Mouse (Mus musculus) limb, embryonic 13.5 days (tissue): Measurements from ENCODE around the gene Gngt1. TPM values are rescaled to one million over a fixed set of nuclear protein-coding genes. Genes with fewer than 3 reads are reported as not detected.
A peak's percentile ranks its signal among the peaks of the same experiment; 100 is the strongest.

Experiments used
- ATAC-seq: fragments of 200-750 bp; cut with Nextera tagmentation; 2 replicates; pipeline ENCODE4 v1.8.0; 2017; ENCODE audit warnings: low read depth, moderate number of reproducible peaks, moderate TSS enrichment; ENCODE audit not compliant: low FRiP score
- H3K27ac ChIP-seq: fragments of 300-500 bp; sonication (generic); 2 replicates; pipeline ENCODE4 v1.5.1; 2015; ENCODE audit warnings: inconsistent platforms, mild to moderate bottlenecking, moderate library complexity
- H3K27me3 ChIP-seq: fragments of 300-500 bp; sonication (generic); 2 replicates; pipeline ENCODE4 v1.6.1; 2015; ENCODE audit warnings: mild to moderate bottlenecking, inconsistent platforms
- H3K36me3 ChIP-seq: fragments of 300-500 bp; sonication (generic); 2 replicates; pipeline ENCODE4 v1.6.1; 2015; ENCODE audit warnings: inconsistent platforms, mild to moderate bottlenecking, moderate library complexity
- H3K4me1 ChIP-seq: fragments of 300-500 bp; sonication (generic); 2 replicates; pipeline ENCODE4 v1.6.1; 2015; ENCODE audit warnings: inconsistent platforms
- H3K4me2 ChIP-seq: fragments of 300-500 bp; sonication (generic); replicated peaks from 2 replicates; pipeline ENCODE4 v1.6.1; 2015; ENCODE audit warnings: inconsistent platforms, mild to moderate bottlenecking, moderate library complexity
- H3K4me3 ChIP-seq: fragments of 300-500 bp; sonication (generic); 2 replicates; pipeline ENCODE4 v1.5.1; 2015; ENCODE audit warnings: moderate library complexity, mild to moderate bottlenecking, inconsistent platforms
- H3K9ac ChIP-seq: fragments of 300-500 bp; sonication (generic); 2 replicates; pipeline ENCODE4 v1.6.1; 2015; ENCODE audit warnings: mild to moderate bottlenecking, inconsistent platforms
- H3K9me3 ChIP-seq: fragments of 300-500 bp; sonication (generic); 2 replicates; pipeline ENCODE4 v1.6.1; 2016; ENCODE audit warnings: inconsistent platforms
- WGBS: fragments of 180-500 bp; shearing (Covaris S2); methylation state at CpG from one replicate; pipeline ENCODE4 v1.1.7; 2015; 5-methylcytosine and 5-hydroxymethylcytosine counted together
- polyA plus RNA-seq: library from polyadenylated mRNA; unstranded; fragments of >200 nt; fragmentation: Nextera tagmentation; extraction: Ambion mirVana; gene quantifications from 2 replicates; pipeline ENCODE4 v1.2.1, GENCODE M21; 2015

The Gngt1 gene
- not detected in 2 replicates for polyA plus RNA-seq

DNA sequence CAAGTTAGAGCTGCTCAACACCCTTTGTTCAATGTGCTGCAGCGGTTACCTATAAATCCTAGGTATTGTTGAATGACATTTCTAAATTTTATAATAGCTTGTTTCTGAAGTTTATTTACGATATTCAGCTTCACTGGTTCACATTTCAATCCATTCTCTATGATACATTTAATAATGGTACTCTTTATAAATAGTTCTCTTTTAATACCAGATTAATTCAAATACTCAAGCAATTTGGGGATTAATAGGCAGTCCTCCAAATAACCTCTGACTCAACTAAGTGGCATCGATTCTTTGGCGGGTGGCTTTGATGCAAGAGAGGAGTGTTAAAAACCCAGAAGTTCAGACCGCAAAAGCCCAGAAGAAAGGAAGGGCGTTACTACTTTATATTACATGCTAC is at the start of gene Gngt1:
Gngt1 (plus strand) TSS at position 301 of the 400 bp plus-strand sequence.
- 75% methylated on average over 6 of the region's 6 CpGs for WGBS

GRCm38 (mm10) chr6:3954969-3955368 is 38.6 kb upstream of the Gngt1 start:
- no peaks in the 10 kb centered on the region for H3K27me3 ChIP-seq
- no peaks in the 10 kb centered on the region for H3K36me3 ChIP-seq
- no peak for ATAC-seq
- no peak overlapping the region for H3K27ac ChIP-seq
- no peaks in the 10 kb centered on the region for H3K9me3 ChIP-seq
- H3K4me1 ChIP-seq = no peaks in the 10 kb centered on the region
- H3K4me3 ChIP-seq = no peak overlapping the region
- H3K4me2 ChIP-seq = no peak overlapping the region
- H3K9ac ChIP-seq = no peak overlapping the region
- 54% methylated on average over 4 of the region's 4 CpGs for WGBS

More for the DNA sequence above, at the start of gene Gngt1:
- Histone ChIP-seq H3K27ac (no peak within 1 kb of the TSS), H3K4me1 (0 out of 2 replicates have a peak, but pooled peaks cover 7% of the 10 kb centered on the region), H3K27me3 (no peaks in the 10 kb centered on the region), H3K4me2 (no peak within 1 kb of the TSS), H3K4me3 (no peak within 1 kb of the TSS), H3K36me3 (no peaks in the 10 kb centered on the region), H3K9me3 (no peaks in the 10 kb centered on the region), H3K9ac (no peak within 1 kb of the TSS)
- ATAC-seq = no peak

- Histone ChIP-seq H3K4me2 (peak overlapping the region; percentile 59), H3K9me3 (no peaks in the 10 kb centered on the region), H3K27me3 (peaks cover 23% of the 10 kb centered on the region), H3K27ac (no peak overlapping the region), H3K4me1 (no peaks in the 10 kb centered on the region), H3K36me3 (no peaks in the 10 kb centered on the region), H3K9ac (no peak overlapping the region), H3K4me3 (peak overlapping the region; percentile 30)
- 22% methylated on average over 31 of the region's 31 CpGs for WGBS
- ATAC-seq = no peak
Observed at GRCm38 (mm10) chr6:3967676-3968626, 25.6 kb upstream of the Gngt1 start.

GRCm38 (mm10) chr6:3973679-3974078 is 19.9 kb upstream of the Gngt1 start:
- H3K4me3 ChIP-seq = no peak overlapping the region
- no peaks in the 10 kb centered on the region for H3K4me1 ChIP-seq
- no peak overlapping the region for H3K4me2 ChIP-seq
- H3K27me3 ChIP-seq = peaks cover 6% of the 10 kb centered on the region; the same call in 1 of the 2 replicates
- ATAC-seq = no peak
- no peak overlapping the region for H3K27ac ChIP-seq
- H3K9me3 ChIP-seq = no peaks in the 10 kb centered on the region
- H3K36me3 ChIP-seq = no peaks in the 10 kb centered on the region
- no peak overlapping the region for H3K9ac ChIP-seq
- 83% methylated on average over 1 of the region's 1 CpGs for WGBS

- Histone ChIP-seq H3K4me3 (no peak overlapping the region), H3K4me2 (no peak overlapping the region), H3K9me3 (no peaks in the 10 kb centered on the region), H3K4me1 (no peaks in the 10 kb centered on the region), H3K27me3 (no peaks in the 10 kb centered on the region), H3K36me3 (no peaks in the 10 kb centered on the region), H3K27ac (no peak overlapping the region), H3K9ac (no peak overlapping the region)
- 80% methylated on average over 5 of the region's 5 CpGs for WGBS
- no peak for ATAC-seq
Observed at GRCm38 (mm10) chr6:3982661-3983284, 10.8 kb upstream of the Gngt1 start.

- Histone ChIP-seq H3K4me2 (no peak within 1 kb of the TSS), H3K27ac (no peak within 1 kb of the TSS), H3K4me3 (no peak within 1 kb of the TSS), H3K36me3 (no peaks in the 10 kb centered on the region), H3K9me3 (no peaks in the 10 kb centered on the region), H3K4me1 (0 out of 2 replicates have a peak, but pooled peaks cover 2% of the 10 kb centered on the region), H3K9ac (no peak within 1 kb of the TSS), H3K27me3 (no peaks in the 10 kb centered on the region)
- 82% methylated on average over 3 of the region's 3 CpGs for WGBS
- no peak for ATAC-seq
Observed at GRCm38 (mm10) chr6:3988750-3989149, 4.8 kb upstream of the Gngt1 start, which contains the start of gene Tfpi2. Gene Tfpi2 (minus strand): TSS chr6:3988919.

GRCm38 (mm10) chr6:3998089-3998488 is 4.5 kb downstream of the Gngt1 start:
- Histone ChIP-seq H3K4me1 (peaks cover 11% of the 10 kb centered on the region), H3K36me3 (no peaks in the 10 kb centered on the region), H3K9me3 (no peaks in the 10 kb centered on the region), H3K4me2 (no peak overlapping the region), H3K27ac (no peak overlapping the region), H3K4me3 (no peak overlapping the region), H3K27me3 (no peaks in the 10 kb centered on the region), H3K9ac (no peak overlapping the region)
- no peak for ATAC-seq
- 79% methylated on average over 4 of the region's 4 CpGs for WGBS

DNA sequence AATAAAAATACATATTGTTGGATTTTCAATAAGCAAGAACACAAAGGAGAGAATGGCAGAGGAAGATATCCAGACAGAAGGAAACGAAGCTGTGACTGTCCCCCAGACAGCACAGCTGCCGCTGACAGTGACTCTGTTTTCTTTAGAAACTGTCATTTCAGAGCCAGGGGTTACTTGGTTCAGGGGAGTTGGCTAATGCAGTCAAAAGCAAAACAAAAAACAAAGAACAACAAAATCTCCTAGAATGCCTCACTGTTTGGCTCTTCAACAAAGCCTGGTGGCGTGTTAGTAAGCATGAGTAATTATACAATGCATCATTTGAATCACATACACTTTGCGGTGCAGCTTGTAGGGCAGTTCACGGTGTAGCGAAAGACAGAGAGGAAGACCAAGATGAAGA is 5.7 kb downstream of the Gngt1 start:
- H3K27me3 ChIP-seq = no peaks in the 10 kb centered on the region
- no peak overlapping the region for H3K27ac ChIP-seq
- H3K4me3 ChIP-seq = no peak overlapping the region
- H3K9ac ChIP-seq = no peak overlapping the region
- no peak for ATAC-seq
- no peaks in the 10 kb centered on the region for H3K9me3 ChIP-seq
- H3K4me2 ChIP-seq = no peak overlapping the region
- no peaks in the 10 kb centered on the region for H3K36me3 ChIP-seq
- H3K4me1 ChIP-seq = peaks cover 13% of the 10 kb centered on the region
- WGBS = 81% methylated on average over 6 of the region's 6 CpGs

DNA sequence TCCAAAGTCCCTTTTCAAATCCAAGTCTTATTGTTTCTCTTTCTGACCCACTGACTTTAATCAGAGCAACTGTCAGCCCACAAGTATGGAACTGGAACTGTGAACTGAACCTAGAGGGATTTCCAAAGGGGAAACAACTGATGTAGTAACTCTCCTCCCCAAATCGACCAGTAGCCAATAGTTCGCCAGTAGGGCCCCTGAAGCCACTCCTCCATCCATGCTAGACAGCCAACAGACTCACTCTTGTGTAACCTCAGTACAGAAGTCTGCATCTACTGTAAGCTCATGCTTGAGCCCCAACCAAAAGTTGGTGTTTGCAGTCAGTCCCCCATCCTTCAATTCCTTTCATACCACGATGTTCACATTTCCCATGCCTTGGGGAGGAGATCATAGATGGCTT is 7.1 kb downstream of the Gngt1 start:
- H3K4me1 ChIP-seq = peaks cover 20% of the 10 kb centered on the region
- H3K36me3 ChIP-seq = no peaks in the 10 kb centered on the region
- no peak overlapping the region for H3K27ac ChIP-seq
- WGBS = 73% methylated on average over 3 of the region's 3 CpGs
- no peak overlapping the region for H3K4me3 ChIP-seq
- H3K4me2 ChIP-seq = no peak overlapping the region
- H3K27me3 ChIP-seq = no peaks in the 10 kb centered on the region
- no peak for ATAC-seq
- no peaks in the 10 kb centered on the region for H3K9me3 ChIP-seq
- H3K9ac ChIP-seq = no peak overlapping the region

- peak overlapping the region; percentile 75 for H3K4me2 ChIP-seq
- no peaks in the 10 kb centered on the region for H3K36me3 ChIP-seq
- H3K27ac ChIP-seq = peak overlapping the region; percentile 77; the same call in 1 of the 2 replicates
- ATAC-seq = peak; percentile 24; the same call in 1 of the 2 replicates
- WGBS = 27% methylated on average over 4 of the region's 4 CpGs
- H3K9me3 ChIP-seq = no peaks in the 10 kb centered on the region
- H3K9ac ChIP-seq = no peak overlapping the region
- peaks cover 20% of the 10 kb centered on the region for H3K4me1 ChIP-seq
- H3K4me3 ChIP-seq = peak overlapping the region; percentile 52
- no peaks in the 10 kb centered on the region for H3K27me3 ChIP-seq
Observed at GRCm38 (mm10) chr6:4003445-4003844, 9.9 kb downstream of the Gngt1 start.

DNA sequence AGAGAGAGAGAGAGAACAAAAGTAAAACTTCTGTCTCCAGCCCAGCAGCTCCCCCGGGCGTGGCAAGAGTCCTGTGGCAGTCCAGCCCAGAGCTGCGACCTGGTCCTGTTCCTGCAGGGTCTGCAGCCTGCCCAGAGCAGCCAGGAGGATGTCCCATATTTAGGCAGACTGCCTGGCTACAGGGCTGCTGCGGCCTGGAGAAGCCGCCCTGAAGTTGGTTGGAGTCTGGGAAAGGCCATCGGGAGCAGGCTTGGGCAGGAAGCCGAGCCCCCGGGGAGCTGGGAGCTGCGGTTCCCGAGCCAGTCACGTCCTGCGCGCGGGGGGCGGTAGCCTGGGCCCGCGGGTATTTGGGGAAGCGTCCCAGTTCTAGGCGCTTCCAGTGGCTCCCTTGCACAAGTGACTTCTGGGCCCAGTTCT is 10.3 kb downstream of the Gngt1 start, which contains the start of gene Gng11:
Gng11 (plus strand) TSS at position 15 of the 417 bp plus-strand sequence.
- H3K9ac ChIP-seq = peak within 1 kb of the TSS; percentile 75
- H3K9me3 ChIP-seq = no peaks in the 10 kb centered on the region
- H3K36me3 ChIP-seq = no peaks in the 10 kb centered on the region
- peak within 1 kb of the TSS; percentile 52 for H3K4me3 ChIP-seq
- peak within 1 kb of the TSS; percentile 77 for H3K27ac ChIP-seq
- H3K4me2 ChIP-seq = peak within 1 kb of the TSS; percentile 75
- H3K27me3 ChIP-seq = no peaks in the 10 kb centered on the region
- peaks cover 20% of the 10 kb centered on the region for H3K4me1 ChIP-seq
- 0% methylated on average over 19 of the region's 19 CpGs for WGBS
- peak; percentile 79 for ATAC-seq

DNA sequence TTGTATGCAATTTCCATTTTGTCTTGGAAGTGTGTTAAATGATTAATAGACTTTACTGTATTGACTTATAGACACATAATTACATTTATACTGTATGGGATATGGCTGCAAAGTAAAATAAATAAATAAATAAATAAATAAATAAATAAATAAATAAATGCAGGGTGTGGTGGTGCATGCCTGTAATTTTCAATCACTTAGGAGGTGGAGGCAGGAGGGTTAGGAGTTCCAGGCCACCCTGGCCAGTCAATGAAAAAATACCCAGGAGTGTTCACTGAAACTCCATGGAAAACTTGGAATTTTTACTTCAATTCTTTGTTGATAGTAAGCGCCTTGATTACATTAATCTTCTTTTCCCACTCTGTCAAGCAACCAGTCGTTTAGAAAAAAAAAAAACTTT is 11.2 kb downstream of the Gngt1 start:
- no peak overlapping the region for H3K9ac ChIP-seq
- whole genome bisulfite sequencing = 81% methylated on average over 2 of the region's 2 CpGs

More for the DNA sequence above, 11.2 kb downstream of the Gngt1 start:
- Histone ChIP-seq H3K4me3 (peak overlapping the region; percentile 52), H3K36me3 (no peaks in the 10 kb centered on the region), H3K4me2 (peak overlapping the region; percentile 75), H3K4me1 (peaks cover 20% of the 10 kb centered on the region), H3K9me3 (no peaks in the 10 kb centered on the region), H3K27me3 (no peaks in the 10 kb centered on the region), H3K27ac (no peak overlapping the region)
- ATAC-seq = no peak; the same call in 1 of the 2 replicates
